Mouse (Mus musculus) testis, adult 2 months (tissue): Measurements from ENCODE around the gene Rnf26.

Source experiments
- CTCF ChIP-seq: fragments of 200-500 bp; IDR thresholded peaks from 2 replicates; pipeline ENCODE4 v1.5.1; 2012; ENCODE audit warnings: low read depth, mild to moderate bottlenecking, inconsistent platforms, low read length, moderate library complexity; ENCODE audit not compliant: control insufficient read depth, insufficient read depth, insufficient replicate concordance
- POLR2A ChIP-seq: fragments of 200-500 bp; IDR thresholded peaks from 2 replicates; pipeline ENCODE4 v1.6.1; 2012; ENCODE audit warnings: low read depth, mild to moderate bottlenecking, inconsistent platforms, low read length, moderate library complexity; ENCODE audit not compliant: control insufficient read depth

- no peak for TF ChIP-seq POLR2A
- no peak for TF ChIP-seq CTCF
These were observed 65.5 kb downstream of the Rnf26 start for GRCm38 (mm10) chr9:44047571-44048490.
